Mouse (Mus musculus): ENCODE results near the gene Sh3gl1. TPM values are rescaled to one million over a fixed set of nuclear protein-coding genes. Genes with fewer than 3 reads are reported as not detected.
"Not testable (repeated sequence)": the region's sequence is repeated elsewhere in the genome, so short reads cannot be mapped to it uniquely, and the experiment has no call there.

Sh3gl1 gene
- 112 and 114 TPM in 2 replicates for polyA plus RNA-seq (2014; fragmentation: Nextera tagmentation; extraction: Ambion mirVana)

- Histone ChIP-seq H3K27ac (ENCODE audit: low read depth, low read length) (peak within 1 kb of the TSS; percentile 79), H3K9me3 (ENCODE audit: control insufficient read depth, low read length) (no peaks in the 10 kb centered on the region), H3K9ac (ENCODE audit: low read depth, low read length) (peak within 1 kb of the TSS; percentile 88), H3K27me3 (ENCODE audit: control insufficient read depth, insufficient read depth, low read length) (no peaks in the 10 kb centered on the region), H3K4me2 (replicated peaks; ENCODE audit: low read depth, low read length) (peak within 1 kb of the TSS; percentile 58), H3K4me3 (ENCODE audit: low read depth, low read length) (peak within 1 kb of the TSS; percentile 86), H3K36me3 (ENCODE audit: control insufficient read depth, insufficient read depth, low read length) (peaks cover 6% of the 10 kb centered on the region; the same call in 1 of the 2 replicates), H3K4me1 (replicated peaks; ENCODE audit: control insufficient read depth, insufficient read depth, low read length) (peaks cover 11% of the 10 kb centered on the region)
- under 1% methylated on average over 74 of the region's 74 CpGs for WGBS
- ATAC-seq (ENCODE audit: low FRiP score) (peak; percentile 92), DNase-seq (ENCODE audit: low spot score) (peak; percentile 99)
Measured at GRCm38 (mm10) chr17:56036176-56036900, at the start of gene Sh3gl1. Sh3gl1 (minus strand) TSS chr17:56036635.

GRCm38 (mm10) chr17:56080781-56081585 lies 44.5 kb upstream of the Sh3gl1 start:
- DNase-seq (ENCODE audit: low spot score) (peak; percentile 84), ATAC-seq (ENCODE audit: low FRiP score) (peak; percentile 48)
- H3K27me3 ChIP-seq (ENCODE audit: control insufficient read depth, insufficient read depth, low read length): no peaks in the 10 kb centered on the region
- peaks cover 2% of the 10 kb centered on the region for H3K4me1 ChIP-seq (replicated peaks; ENCODE audit: control insufficient read depth, insufficient read depth, low read length)
- no peaks in the 10 kb centered on the region for H3K9me3 ChIP-seq (ENCODE audit: control insufficient read depth, low read length)
- peak overlapping the region; percentile 97 for H3K4me2 ChIP-seq (replicated peaks; ENCODE audit: low read depth, low read length)
- H3K4me3 ChIP-seq (ENCODE audit: low read depth, low read length): peak overlapping the region; percentile 94
- 6% methylated on average over 8 of the region's 8 CpGs for WGBS
- peak overlapping the region; percentile 81 for H3K9ac ChIP-seq (ENCODE audit: low read depth, low read length)
- H3K36me3 ChIP-seq (ENCODE audit: control insufficient read depth, insufficient read depth, low read length): peaks cover 3% of the 10 kb centered on the region; the same call in 1 of the 2 replicates
- peak overlapping the region; percentile 53; the same call in 1 of the 2 replicates for H3K27ac ChIP-seq (ENCODE audit: low read depth, low read length)

GRCm38 (mm10) chr17:56079921-56080320 lies 43.5 kb upstream of the Sh3gl1 start:
- WGBS: under 1% methylated on average over 11 of the region's 11 CpGs
- H3K9ac ChIP-seq (ENCODE audit: low read depth, low read length): peak overlapping the region; percentile 81
- peak overlapping the region; percentile 97 for H3K4me2 ChIP-seq (replicated peaks; ENCODE audit: low read depth, low read length)
- no peaks in the 10 kb centered on the region for H3K27me3 ChIP-seq (ENCODE audit: control insufficient read depth, insufficient read depth, low read length)
- peaks cover 3% of the 10 kb centered on the region; the same call in 1 of the 2 replicates for H3K36me3 ChIP-seq (ENCODE audit: control insufficient read depth, insufficient read depth, low read length)
- DNase-seq (ENCODE audit: low spot score) (no peak), ATAC-seq (ENCODE audit: low FRiP score) (no peak)
- H3K9me3 ChIP-seq (ENCODE audit: control insufficient read depth, low read length): no peaks in the 10 kb centered on the region
- H3K27ac ChIP-seq (ENCODE audit: low read depth, low read length): peak overlapping the region; percentile 71; the same call in 1 of the 2 replicates
- H3K4me1 ChIP-seq (replicated peaks; ENCODE audit: control insufficient read depth, insufficient read depth, low read length): peaks cover 2% of the 10 kb centered on the region
- H3K4me3 ChIP-seq (ENCODE audit: low read depth, low read length): peak overlapping the region; percentile 94

GRCm38 (mm10) chr17:56078880-56079795 lies 42.7 kb upstream of the Sh3gl1 start, which contains the start of gene Hdgfl2:
Hdgfl2 (plus strand) TSS chr17:56079634.
- DNase-seq (ENCODE audit: low spot score): peak; percentile 100
- peaks cover 2% of the 10 kb centered on the region for H3K4me1 ChIP-seq (replicated peaks; ENCODE audit: control insufficient read depth, insufficient read depth, low read length)
- H3K36me3 ChIP-seq (ENCODE audit: control insufficient read depth, insufficient read depth, low read length): peaks cover 3% of the 10 kb centered on the region; the same call in 1 of the 2 replicates
- WGBS: under 1% methylated on average over 57 of the region's 61 CpGs
- peak within 1 kb of the TSS; percentile 97 for H3K4me2 ChIP-seq (replicated peaks; ENCODE audit: low read depth, low read length)
- ATAC-seq (ENCODE audit: low FRiP score): peak; percentile 93
- peak within 1 kb of the TSS; percentile 71; the same call in 1 of the 2 replicates for H3K27ac ChIP-seq (ENCODE audit: low read depth, low read length)
- no peaks in the 10 kb centered on the region for H3K9me3 ChIP-seq (ENCODE audit: control insufficient read depth, low read length)
- peak within 1 kb of the TSS; percentile 94 for H3K4me3 ChIP-seq (ENCODE audit: low read depth, low read length)
- no peaks in the 10 kb centered on the region for H3K27me3 ChIP-seq (ENCODE audit: control insufficient read depth, insufficient read depth, low read length)
- H3K9ac ChIP-seq (ENCODE audit: low read depth, low read length): peak within 1 kb of the TSS; percentile 81

- not testable (repeated sequence) for H3K36me3 ChIP-seq (ENCODE audit: control insufficient read depth, insufficient read depth, low read length); H3K27ac ChIP-seq (ENCODE audit: low read depth, low read length); H3K4me1 ChIP-seq (replicated peaks; ENCODE audit: control insufficient read depth, insufficient read depth, low read length); H3K4me3 ChIP-seq (ENCODE audit: low read depth, low read length); DNase-seq (ENCODE audit: low spot score); H3K9ac ChIP-seq (ENCODE audit: low read depth, low read length); H3K27me3 ChIP-seq (ENCODE audit: control insufficient read depth, insufficient read depth, low read length); ATAC-seq (ENCODE audit: low FRiP score); H3K9me3 ChIP-seq (ENCODE audit: control insufficient read depth, low read length)
- WGBS: 67% methylated on average over 9 of the region's 9 CpGs
- 0 out of 2 replicates have a peak overlapping the region, but pooled peaks have one; percentile 17 for H3K4me2 ChIP-seq (replicated peaks; ENCODE audit: low read depth, low read length)
Measured at GRCm38 (mm10) chr17:56078361-56078760, 41.9 kb upstream of the Sh3gl1 start.

GRCm38 (mm10) chr17:56077523-56077922 lies 41.1 kb upstream of the Sh3gl1 start:
- no peak overlapping the region for H3K4me3 ChIP-seq (ENCODE audit: low read depth, low read length)
- H3K9me3 ChIP-seq (ENCODE audit: control insufficient read depth, low read length): no peaks in the 10 kb centered on the region
- H3K27ac ChIP-seq (ENCODE audit: low read depth, low read length): no peak overlapping the region
- 90% methylated on average over 5 of the region's 5 CpGs for whole genome bisulfite sequencing
- no peak overlapping the region for H3K4me2 ChIP-seq (replicated peaks; ENCODE audit: low read depth, low read length)
- H3K4me1 ChIP-seq (replicated peaks; ENCODE audit: control insufficient read depth, insufficient read depth, low read length): peaks cover 5% of the 10 kb centered on the region
- no peaks in the 10 kb centered on the region for H3K36me3 ChIP-seq (ENCODE audit: control insufficient read depth, insufficient read depth, low read length)
- H3K27me3 ChIP-seq (ENCODE audit: control insufficient read depth, insufficient read depth, low read length): no peaks in the 10 kb centered on the region
- no peak overlapping the region for H3K9ac ChIP-seq (ENCODE audit: low read depth, low read length)
- DNase-seq (ENCODE audit: low spot score) (no peak), ATAC-seq (ENCODE audit: low FRiP score) (no peak)

GRCm38 (mm10) chr17:56074827-56075208 lies 38.4 kb upstream of the Sh3gl1 start, which contains the start of gene Ubxn6:
Ubxn6 (minus strand) TSS chr17:56075028.
- no peaks in the 10 kb centered on the region for H3K9me3 ChIP-seq (ENCODE audit: control insufficient read depth, low read length)
- no peaks in the 10 kb centered on the region for H3K27me3 ChIP-seq (ENCODE audit: control insufficient read depth, insufficient read depth, low read length)
- peaks cover 3% of the 10 kb centered on the region; the same call in 1 of the 2 replicates for H3K4me1 ChIP-seq (replicated peaks; ENCODE audit: control insufficient read depth, insufficient read depth, low read length)
- under 1% methylated on average over 35 of the region's 35 CpGs for WGBS
- ATAC-seq (ENCODE audit: low FRiP score) (peak; percentile 54), DNase-seq (ENCODE audit: low spot score) (peak; percentile 98)
- peak within 1 kb of the TSS; percentile 79 for H3K9ac ChIP-seq (ENCODE audit: low read depth, low read length)
- H3K4me2 ChIP-seq (replicated peaks; ENCODE audit: low read depth, low read length): peak within 1 kb of the TSS; percentile 66
- peaks cover 4% of the 10 kb centered on the region for H3K36me3 ChIP-seq (ENCODE audit: control insufficient read depth, insufficient read depth, low read length)
- H3K27ac ChIP-seq (ENCODE audit: low read depth, low read length): peak within 1 kb of the TSS; percentile 91
- peak within 1 kb of the TSS; percentile 70 for H3K4me3 ChIP-seq (ENCODE audit: low read depth, low read length)
